Mouse (Mus musculus) regulatory T cell (primary cell): ENCODE measurements around the gene Slc35b3.

Experiments used
- in situ Hi-C: fragments of 300-600 bp; cut with MboI, MseI; formaldehyde crosslinking; loops from one replicate; pipeline ENCODE4 v1.15.1; 2025; ENCODE audit warnings: high pct_unique_total_duplicates

Gene Slc35b3

DNA sequence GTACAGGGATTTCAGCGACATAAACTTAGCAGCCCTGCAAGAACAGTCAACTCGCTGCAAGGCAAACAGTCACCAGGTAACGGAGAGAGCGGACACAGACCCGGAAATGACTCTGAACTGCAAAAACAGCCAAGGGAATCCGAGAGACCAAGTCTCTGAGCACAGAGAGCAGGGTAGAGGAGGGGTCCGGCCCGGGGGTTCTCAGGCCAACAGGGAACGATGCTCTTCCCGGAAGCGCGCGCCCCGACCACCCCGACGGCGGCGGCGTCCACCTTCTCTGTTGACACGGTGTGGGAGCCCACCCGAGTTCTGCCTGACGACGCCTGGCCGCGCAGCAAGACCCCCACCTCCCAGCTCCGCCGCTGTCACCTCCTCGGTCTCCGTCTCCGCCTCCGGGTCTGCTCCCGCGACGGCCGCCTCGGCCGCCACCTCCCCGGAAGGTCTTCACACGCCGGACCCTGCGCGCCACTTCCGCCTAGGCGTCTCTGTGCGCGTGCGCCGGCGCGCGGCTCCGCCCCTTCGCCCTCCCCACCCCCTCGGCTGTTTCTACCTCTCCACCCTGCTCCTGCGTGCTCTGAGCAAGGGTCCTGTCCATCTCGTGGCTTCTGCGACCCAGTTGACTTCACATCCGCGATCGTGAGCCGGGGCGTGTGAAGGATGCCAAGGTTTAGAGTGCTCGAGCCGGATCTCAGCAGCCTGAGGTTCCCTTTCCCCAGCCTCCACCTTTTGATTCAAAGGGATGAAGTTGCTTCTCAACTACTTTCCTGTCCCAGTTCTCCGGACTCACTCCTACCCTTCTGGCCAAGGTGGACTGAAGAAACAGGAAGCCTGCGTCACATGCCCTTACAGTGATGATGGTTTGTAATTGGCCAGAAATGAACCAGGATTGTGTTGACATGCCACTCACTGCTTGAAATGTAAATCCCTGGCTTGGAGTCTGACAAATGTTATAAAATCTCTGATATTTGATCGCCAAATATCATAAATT, at the start of gene Slc35b3:
Slc35b3 (minus strand) TSS at position 813 of the 988 bp plus-strand sequence.
- in situ Hi-C loops: loop anchor here (5.0 to 25.0 kb wide), 2 partner anchors 298 to 423 kb away; partner anchors contain the start of gene Txndc5

- in situ Hi-C loops: loop anchor here (25.0 kb wide), 1 partner anchor 1752 kb away; no protein-coding TSS in a partner anchor
These were observed 49.6 kb upstream of the Slc35b3 start for GRCm38 (mm10) chr13:39010280-39010679.

- in situ Hi-C loops: loop anchor here (25.0 kb wide), 1 partner anchor 1759 kb away; no protein-coding TSS in a partner anchor
These were observed 42.6 kb upstream of the Slc35b3 start for GRCm38 (mm10) chr13:39003101-39003762.

GRCm38 (mm10) chr13:39002424-39002823, 41.7 kb upstream of the Slc35b3 start:
- in situ Hi-C loops: loop anchor here (25.0 kb wide), 1 partner anchor 1760 kb away; no protein-coding TSS in a partner anchor

DNA sequence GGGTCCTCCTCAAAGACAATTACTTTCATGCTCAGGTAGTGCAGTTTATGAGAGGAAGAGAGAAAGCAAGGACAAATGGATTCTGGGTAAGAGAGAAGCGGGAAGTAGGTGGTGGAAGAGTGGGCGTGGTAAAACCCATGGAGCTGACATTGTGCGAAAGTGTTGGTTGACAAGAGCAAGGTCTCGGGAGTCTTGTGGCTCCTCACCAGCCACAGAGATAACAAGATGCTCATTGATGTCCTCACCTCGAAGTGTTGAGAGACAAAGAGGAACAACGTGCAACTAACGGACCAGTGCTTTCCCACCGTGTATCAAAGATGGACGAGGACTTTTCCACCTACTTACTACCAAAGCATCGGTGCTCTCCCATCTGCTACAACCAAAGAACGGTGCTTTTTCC, 40.8 kb upstream of the Slc35b3 start:
- in situ Hi-C loops: loop anchor here (25.0 kb wide), 1 partner anchor 1761 kb away; no protein-coding TSS in a partner anchor

GRCm38 (mm10) chr13:38998958-38999357, 38.3 kb upstream of the Slc35b3 start:
- in situ Hi-C loops: no loop called here

GRCm38 (mm10) chr13:38992529-38992928, 31.9 kb upstream of the Slc35b3 start:
- in situ Hi-C loops: no loop called here

DNA sequence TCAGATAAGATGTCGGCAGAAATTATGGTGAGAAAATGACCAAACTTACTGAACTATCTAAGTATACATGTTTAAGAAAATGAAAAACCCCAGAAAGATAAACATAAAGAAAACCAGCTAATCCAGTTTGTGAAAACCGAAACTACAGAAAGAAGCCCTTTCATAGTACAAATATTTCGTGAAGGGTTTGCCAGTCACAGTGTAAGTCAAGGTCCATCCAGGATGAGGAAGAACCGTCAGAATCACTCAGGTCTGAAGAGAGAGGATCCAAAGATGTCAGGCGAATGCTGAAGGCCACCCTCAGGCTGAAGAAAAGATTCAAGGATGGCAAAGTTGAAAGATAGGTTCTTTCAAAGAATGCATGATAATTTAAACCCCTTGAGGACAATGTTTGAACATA, 23.1 kb upstream of the Slc35b3 start:
- in situ Hi-C loops: no loop called here

DNA sequence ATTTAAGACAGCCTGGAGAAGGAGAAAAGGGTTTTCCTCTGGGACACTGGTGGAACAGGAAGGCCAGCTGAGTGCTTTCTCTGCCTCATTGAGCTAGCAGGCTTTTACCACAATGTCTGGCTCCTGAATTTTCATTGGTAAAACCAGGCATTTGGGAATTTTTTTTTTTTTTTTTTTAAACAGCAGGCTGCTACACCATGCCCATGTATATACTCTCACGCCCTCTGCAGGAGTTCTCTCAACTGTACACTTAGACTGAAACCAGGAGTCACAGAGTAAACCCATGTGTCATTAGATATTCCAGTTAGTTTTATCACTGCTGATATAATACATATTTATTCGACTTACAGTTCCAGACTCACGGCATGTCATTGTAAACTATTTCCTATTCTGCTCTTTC, 20.2 kb upstream of the Slc35b3 start:
- in situ Hi-C loops: no loop called here

DNA sequence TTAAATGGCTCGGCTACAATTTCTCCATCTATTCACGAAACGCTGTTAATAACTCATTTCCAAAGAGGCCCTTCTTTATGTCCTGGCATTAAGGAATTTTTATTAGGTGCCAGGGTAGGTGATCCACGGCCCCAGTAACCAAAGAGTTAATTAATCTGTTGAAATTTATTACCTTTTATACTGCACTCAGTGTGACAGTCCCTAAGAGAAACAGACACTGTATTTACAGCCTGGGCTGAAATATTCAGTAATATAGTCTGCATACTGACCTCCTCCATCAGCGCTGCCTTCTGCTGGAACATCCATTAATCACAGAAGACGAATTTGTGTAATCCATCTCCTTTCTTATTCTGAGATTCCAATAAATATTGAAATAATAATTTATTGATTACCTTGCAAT, 16.3 kb upstream of the Slc35b3 start:
- in situ Hi-C loops: no loop called here

GRCm38 (mm10) chr13:38975853-38976252, 15.2 kb upstream of the Slc35b3 start:
- in situ Hi-C loops: no loop called here

DNA sequence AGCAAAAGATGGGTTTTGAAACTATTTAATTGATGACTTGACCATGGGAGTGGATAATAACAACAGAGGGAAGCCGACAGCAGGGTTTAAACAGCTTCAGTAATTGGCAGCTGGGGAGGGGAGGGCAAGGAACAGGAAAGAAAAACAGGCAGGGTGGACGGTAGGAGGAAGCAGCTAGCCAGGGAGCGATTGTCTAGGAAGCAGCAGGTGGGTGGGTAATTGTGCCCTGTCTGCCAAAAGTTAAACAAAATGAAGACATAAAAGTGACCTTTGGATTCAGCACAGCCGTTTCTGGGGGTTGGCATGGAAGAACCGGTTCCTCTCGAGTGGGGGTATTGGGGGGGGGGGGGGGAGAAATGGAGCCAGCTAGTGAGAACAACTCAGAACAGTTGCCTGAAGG, 11.9 kb upstream of the Slc35b3 start:
- in situ Hi-C loops: loop anchor here (25.0 kb wide), 1 partner anchor 435 kb away; the partner anchor contains the start of gene Txndc5

DNA sequence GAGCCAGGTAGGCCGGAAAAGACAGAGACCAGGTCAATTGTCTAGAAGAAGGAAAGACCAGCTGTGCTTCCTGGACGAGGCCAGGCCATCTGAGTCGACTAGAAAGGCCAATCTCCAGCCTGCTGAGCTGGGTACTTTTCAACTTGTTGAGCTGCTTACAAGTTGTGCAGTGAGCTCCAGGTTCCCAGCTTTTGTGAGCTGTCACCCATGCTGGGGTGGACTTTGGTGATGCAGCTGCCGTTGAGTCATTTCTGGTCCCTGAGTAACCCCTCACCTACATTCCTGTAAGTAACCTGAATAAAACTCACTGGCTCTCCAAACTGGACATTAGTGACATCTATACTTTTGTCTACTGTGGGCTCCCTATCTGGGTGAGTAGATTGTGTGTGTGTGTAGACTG, 10.4 kb upstream of the Slc35b3 start:
- in situ Hi-C loops: loop anchor here (25.0 kb wide), 1 partner anchor 434 kb away; the partner anchor contains the start of gene Txndc5

- in situ Hi-C loops: loop anchor here (5.0 to 25.0 kb wide), 3 partner anchors 50 to 825 kb away; partner anchors contain the start of gene Txndc5
These were observed 6.8 kb upstream of the Slc35b3 start for GRCm38 (mm10) chr13:38967518-38967917.

DNA sequence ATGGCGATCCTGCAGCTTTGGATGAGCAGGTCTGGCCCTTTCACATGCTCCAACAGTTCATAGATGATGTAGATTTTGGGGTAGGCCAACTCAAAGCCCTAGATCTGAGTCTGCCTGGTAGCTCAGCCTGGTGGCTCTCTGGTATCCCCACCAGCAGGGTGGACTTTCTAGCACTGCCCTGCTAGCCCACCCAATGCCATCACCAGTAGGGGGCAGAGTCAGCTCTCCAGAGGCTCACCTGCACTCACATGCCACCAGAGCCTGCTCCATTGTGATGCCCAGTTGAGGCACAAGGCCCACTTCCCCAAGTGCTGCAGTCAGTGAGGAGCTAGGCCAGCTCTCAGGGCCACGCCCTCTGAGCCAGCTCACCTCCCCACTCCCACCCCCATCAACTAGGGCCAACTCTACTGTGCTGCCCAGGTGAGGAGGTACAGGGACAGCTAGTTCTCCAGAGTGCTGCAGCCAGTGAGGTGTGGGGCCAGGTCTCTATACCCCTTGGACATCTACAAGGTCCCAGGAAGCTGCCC, 6.3 kb upstream of the Slc35b3 start:
- in situ Hi-C loops: loop anchor here (5.0 to 25.0 kb wide), 3 partner anchors 50 to 825 kb away; partner anchors contain the start of gene Txndc5

DNA sequence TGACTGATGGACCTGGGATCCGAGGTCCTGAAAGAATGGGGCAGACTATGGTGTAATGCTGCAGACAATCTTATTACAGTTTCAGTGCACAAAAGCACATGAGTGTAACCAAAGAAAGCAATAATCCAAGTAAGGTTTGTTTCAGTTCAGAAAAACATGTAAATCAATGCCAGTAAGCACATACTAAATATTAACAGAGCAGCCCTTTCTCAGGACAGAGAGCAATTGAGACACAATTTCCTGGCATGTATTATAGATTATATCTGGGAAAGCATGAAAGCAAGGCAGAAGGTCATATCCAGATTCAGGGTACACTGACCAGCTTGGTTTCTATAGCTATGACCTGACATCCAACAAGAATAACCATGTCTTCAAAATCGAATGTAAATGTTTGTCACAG, 2.1 kb upstream of the Slc35b3 start:
- in situ Hi-C loops: loop anchor here (5.0 to 25.0 kb wide), 2 partner anchors 300 to 425 kb away; partner anchors contain the start of gene Txndc5

GRCm38 (mm10) chr13:38958037-38958436, 2.6 kb downstream of the Slc35b3 start:
- in situ Hi-C loops: loop anchor here (10.0 to 25.0 kb wide), 2 partner anchors 421 to 1767 kb away; partner anchors contain the start of gene Txndc5

DNA sequence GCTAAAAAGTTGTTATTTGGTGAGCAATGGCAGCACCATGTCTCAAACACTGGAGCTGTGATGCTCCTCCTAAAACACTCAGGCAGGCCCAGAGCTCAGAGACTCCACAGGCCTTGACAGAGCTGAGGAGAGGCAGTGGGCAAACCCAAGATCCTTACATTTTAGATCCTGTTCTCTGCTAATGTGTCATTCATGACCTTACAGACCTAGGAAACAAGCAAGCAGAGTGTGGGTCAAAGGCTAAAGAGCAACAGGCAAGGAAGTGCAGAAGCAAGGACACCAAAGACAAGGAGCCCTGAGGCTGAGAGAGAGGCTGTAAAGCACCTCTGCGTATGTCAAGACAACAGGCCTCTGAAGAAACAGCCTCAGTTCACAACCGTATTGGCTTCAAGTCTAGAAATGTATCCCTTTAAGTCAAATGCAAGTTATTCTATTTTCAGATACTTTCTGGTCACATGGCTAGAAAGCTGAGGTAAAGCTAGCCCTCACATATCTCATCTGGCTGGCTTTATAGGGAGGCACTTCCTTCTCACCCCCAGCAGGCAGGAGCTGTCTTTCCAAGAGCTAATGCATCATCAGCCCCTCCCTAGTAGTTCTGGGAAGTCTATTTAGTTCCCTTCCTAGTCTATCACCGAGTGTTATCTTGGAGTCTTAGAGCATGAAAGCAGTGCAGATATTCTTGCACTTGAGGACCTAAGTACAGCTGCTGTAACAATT, 14.2 kb downstream of the Slc35b3 start:
- in situ Hi-C loops: no loop called here

GRCm38 (mm10) chr13:38945767-38946166, 14.9 kb downstream of the Slc35b3 start:
- in situ Hi-C loops: no loop called here

GRCm38 (mm10) chr13:38944951-38945350, 15.7 kb downstream of the Slc35b3 start:
- in situ Hi-C loops: no loop called here

GRCm38 (mm10) chr13:38941786-38942185, 18.9 kb downstream of the Slc35b3 start:
- in situ Hi-C loops: no loop called here
